Mouse (Mus musculus) right cerebral cortex, postnatal 14 days (tissue): ENCODE data around the gene Mcee.

Experiments
- DNase-seq: peaks from one replicate; pipeline ENCODE4 v3.0.0; 2022

The Mcee gene

DNA sequence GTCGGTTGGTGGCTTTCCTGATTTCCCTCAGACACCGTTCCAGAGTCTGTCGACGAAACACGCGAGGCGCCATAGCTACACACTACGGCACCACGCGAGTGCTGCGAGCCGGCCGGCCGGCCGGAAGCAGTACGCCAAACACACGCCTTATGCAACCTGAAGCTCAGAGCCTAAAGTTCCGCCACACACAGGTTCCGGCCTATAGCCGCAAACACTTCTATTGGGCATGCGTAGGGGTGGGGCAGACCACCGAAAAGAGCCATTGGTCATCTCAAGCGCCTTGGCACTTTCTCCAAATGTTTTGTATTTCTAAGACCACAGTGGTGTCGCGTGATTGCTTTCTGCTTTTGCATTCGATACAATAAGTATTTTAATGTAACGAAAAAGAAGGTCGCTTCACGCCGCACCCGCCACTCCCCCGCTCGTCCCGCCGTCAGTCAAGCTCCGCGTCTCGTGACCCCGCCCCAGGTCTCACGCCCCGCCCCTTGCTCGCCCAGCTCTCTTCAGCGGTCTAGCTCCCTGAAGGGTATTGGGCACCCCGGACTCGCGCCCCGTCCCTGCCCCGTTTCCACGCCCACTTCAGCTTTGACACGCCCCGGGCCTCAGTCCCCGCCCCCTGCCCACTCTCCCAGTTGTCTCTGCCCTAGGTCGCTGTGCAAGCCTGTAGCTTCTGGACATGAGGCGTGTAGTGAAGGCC lies at the start of gene Mcee, which contains the start of gene Mphosph10:
Gene Mcee (plus strand): TSS at position 486 of the 697 bp plus-strand sequence.
Gene Mphosph10 (minus strand): TSS at position 147 of the 697 bp plus-strand sequence.
- DNase-seq: peak; percentile 92

DNA sequence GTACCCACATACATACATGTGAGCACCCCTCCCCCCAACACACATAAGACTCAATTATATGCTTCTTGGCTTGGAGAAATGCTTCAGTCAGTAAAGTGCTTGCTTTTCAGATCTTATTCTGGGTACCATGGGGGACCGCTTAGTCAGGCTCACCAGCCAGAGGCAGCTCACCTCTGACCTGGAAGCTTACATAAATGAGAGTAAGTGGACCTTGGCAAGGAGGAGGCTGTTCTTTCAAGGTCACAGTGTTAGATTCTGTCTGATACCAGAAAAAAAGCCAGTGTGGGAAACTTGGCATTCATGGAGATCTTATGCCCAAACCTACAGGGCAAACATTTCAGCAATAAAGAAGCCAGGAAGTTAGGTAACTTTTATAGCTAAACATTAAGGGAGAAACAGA lies 44.6 kb upstream of the Mcee start:
- no peak for DNase-seq

DNA sequence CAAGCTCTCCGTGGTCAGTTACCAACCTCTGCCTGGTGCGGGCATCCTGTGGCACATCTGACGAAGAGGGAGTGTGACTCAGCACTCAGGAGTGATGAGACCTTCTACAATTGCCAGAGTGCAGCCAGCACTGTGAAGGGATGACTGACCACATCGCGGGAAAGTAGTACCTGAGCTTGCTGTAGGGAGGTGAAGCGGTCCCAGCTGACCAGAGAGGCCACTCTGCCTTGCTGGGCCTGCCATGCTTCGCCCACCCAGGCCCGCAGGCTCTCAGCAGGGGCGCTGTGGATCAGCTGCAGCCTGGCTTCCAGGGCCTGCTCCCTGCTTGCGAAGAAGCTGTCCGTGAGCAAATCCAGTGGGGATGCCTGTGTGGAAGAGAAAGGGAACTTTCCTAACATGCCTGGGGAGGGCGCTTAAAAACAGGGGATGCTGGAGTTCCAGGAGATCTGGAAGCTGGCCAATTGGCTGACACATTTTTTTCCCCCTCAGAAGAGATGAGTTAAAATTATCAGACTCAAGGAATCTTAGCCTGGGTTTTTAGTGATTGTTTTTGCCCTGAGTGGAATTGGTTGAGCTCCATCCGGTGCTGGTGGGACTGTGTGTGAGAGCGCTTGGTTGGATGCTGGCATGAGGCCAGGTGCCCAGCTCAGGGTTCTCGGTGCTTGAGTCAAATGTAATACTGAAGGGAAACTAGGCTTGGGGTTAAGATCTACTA lies 43.1 kb upstream of the Mcee start:
- DNase-seq: peak; percentile 58

DNA sequence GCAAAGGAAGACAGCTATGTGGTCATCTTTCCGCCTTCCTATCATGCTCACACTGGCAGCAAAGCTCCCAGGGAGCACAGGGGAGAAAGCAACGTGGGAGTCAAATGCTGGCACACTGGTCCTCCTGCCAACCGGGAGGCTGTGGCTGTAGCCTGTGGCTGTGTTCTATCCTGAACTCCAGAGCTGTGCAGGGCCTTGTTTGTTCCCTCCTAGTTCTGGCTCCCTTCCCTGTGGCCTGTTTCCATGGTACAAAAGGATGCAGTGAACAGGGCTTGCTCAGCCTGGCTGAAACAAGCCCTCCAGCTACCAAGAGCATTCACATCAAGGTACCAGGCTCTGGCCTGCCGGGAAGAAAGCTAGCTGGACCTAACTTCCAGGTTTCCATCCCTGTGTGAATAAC lies 41.3 kb upstream of the Mcee start:
- peak; percentile 52 for DNase-seq

DNA sequence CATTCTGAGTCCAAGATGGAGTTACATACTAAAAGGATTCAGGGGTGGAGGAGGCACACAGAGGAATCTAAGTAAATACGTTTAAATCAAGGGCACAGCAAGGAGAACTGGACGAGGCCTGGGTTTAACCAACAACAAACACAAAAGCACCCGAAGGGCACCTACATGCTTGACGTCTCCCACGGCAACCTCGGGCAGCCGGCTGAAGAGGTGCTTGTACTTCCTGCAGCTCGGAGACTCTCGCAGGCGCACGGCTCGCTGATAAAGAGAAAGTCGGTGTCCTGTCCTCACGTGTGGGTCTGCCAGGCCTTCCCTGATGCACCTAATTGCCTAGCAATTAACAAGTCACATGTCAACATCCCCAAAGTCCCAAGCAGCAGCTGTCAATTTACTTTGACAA lies 38.2 kb upstream of the Mcee start:
- no peak for DNase-seq

DNA sequence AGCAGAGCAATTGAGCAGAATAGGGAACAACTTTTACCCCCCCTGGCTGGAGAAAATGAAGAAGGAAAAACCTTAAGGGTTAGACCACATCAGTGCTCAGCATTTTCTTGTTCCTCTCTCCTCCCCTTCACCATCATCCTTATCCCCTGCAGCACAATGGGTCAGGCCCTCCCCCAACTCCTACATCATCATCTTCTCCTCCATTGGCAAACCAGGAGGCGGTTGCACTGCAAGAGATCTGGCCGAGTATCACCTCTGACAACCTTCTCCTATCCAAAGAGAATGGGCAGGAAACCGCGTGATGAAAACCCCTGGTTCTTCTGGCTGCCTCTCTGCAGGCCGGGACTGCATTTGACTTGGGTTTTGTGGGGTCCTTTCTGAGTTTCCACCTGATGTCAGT lies 35.7 kb upstream of the Mcee start:
- no peak for DNase-seq

DNA sequence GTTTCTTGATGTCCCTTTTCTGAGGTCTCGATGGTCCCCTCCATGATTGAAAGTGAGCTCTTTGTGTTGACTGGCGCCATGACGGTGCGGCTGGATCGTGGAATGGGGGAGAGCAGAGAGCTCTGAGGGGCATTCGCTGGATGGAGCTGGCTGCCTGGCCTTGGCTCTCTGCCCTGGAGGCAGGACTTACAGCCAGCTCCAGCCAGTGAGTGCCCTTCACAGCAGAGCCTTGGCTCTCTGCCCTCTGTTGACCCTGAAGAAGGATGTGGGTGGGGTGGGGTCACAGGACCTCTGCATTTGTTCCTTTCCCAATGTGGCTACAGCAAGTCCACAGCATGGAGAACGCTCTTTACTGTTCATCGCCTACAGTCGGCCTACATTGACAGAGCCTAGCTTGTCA lies 35.0 kb upstream of the Mcee start:
- DNase-seq: peak; percentile 40

DNA sequence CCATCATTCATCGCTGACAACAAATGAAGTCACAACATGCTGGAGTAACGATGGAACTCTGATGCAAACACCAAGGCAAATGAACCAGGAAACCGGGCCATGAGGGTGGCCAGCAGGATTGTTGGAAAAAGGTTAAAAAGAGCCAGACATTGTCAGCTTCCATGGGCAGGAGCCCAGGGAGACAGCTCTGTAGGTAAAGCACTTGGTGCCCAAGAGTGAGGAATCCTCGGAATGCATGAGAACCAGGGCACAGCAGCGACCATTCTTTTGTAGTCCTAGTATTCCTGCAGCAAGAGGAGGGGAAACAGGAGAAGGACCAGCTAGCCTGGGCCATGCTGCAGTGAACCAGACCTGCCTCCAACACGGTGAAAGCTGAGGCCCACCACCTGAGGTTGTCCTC lies 33.7 kb upstream of the Mcee start:
- no peak for DNase-seq

DNA sequence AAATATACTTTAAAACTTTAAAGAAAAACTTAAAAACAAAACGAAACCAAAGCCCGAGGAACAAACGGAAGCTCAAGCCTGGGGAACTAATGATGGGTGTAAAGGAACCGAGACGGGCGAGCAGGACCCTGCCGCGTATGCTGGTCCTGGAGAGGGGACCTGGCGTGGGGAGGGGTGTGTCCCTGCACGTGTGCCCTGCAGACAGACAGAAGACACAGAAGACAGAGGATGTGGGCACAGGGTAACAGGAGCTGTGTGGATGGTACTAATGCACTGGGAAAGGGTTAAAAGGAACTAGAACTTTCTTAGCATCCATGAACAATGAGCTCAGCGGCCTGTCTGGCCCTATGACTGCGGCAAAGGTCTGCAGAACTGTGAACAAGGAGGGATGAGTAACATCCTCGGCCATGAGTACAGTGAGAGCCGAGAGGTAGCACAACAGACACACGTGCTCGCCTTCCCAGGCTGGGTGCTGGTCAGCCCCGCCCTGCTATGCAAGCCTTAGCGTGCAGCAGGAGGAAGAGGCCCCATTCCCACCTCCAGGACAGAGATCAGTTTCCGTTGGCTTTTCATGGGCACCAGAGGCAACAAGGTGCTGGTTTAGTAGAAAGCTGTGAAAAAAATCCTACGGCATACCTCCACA lies 32.3 kb upstream of the Mcee start:
- no peak for DNase-seq

DNA sequence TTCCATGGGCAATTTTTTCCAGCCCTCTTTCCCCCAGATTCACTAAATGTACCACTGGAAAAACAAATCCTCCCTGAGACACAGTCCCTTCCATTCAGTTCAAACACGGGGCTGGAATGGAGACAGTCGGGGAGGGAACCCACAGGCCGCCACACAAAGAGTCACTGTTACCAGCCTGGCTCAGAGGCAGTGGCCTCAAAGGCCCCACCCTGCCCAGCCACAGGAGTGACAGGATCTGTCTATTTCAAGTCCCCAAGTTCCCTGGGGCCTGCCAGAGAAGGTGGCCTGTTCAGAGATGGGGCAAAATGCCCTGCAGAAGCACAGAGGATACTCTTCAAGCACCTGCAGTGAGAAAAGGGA lies 31.8 kb upstream of the Mcee start:
- no peak for DNase-seq

DNA sequence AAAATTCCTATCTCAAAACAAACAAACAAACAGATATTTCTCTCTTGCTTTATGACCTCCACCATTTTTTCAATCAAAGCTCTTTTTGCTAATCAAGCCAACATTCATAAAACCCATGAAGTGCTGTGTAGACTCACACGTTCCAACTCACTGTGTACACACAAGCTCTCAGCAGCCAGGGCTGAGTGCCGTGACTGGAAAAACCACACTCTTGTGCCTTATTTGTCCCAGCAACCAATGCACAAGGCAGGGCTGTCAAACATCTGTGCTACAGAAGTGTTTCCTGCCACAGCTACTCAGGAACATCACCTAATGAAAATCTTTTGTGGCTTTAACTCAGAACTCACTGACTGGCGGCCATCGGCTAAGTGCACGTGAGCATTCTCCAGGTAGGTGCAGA lies 26.5 kb upstream of the Mcee start:
- no peak for DNase-seq

DNA sequence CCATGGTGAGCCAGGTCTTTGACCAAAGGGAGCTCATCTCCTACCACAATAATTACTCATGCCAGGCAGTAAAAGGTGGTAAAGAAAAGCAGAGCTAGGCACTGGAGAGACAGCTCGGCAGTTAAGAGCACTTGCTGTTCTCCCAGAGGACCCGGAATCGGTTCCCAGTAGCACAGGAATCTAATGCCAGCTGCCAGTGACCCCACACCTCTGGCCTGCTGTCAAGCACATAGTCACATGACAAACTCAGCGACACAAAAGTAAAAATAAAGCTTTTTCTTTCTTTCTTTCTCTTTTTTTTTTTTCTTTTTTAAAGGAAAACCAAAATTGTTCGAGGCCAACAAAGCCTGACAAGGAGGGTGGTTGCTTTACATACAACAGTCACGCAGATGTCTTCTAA lies 22.6 kb upstream of the Mcee start:
- no peak for DNase-seq

DNA sequence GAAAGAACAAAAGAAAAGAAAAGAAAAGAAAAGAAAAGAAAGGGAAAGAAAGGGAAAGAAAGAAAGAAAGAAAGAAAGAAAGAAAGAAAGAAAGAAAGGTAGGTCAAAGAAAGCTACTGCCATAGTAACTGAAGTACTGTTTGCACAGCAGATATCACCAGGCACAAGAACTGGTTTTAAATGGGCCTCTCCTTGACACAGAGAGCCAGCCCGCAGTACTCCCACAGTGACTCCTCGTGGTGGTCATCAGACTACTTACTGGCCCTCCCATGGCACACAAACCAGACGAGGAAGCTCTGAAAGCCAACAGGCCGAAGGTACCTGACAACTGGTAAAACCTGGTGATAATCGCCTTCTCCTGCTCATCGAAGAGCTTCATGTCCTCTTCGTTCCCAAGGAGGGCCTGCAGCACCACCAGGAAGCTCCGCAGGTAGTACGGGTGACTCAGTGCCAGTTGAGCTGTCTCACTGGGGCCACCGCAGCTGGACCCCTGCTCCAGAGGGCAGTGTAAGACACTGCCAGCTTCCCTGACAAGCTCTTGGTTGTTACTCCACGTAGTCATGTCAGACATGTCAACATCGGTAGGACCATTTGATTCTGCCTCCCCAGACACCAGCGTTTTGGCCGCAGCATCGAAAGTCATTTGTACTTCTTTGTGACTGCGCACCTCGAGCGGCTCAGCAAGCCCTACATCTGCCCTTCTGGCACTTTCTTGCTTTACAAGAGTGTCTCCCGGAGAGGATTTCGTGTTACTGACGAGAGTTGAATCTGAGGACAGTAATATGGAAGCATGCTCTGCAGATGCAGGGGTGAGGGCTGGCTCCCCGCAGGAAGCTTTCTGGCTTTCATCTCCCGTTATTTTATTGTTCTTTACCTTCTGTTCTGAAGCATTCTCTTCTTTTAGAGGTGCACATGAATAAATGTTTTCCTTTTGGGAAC lies 20.2 kb upstream of the Mcee start:
- DNase-seq: no peak

DNA sequence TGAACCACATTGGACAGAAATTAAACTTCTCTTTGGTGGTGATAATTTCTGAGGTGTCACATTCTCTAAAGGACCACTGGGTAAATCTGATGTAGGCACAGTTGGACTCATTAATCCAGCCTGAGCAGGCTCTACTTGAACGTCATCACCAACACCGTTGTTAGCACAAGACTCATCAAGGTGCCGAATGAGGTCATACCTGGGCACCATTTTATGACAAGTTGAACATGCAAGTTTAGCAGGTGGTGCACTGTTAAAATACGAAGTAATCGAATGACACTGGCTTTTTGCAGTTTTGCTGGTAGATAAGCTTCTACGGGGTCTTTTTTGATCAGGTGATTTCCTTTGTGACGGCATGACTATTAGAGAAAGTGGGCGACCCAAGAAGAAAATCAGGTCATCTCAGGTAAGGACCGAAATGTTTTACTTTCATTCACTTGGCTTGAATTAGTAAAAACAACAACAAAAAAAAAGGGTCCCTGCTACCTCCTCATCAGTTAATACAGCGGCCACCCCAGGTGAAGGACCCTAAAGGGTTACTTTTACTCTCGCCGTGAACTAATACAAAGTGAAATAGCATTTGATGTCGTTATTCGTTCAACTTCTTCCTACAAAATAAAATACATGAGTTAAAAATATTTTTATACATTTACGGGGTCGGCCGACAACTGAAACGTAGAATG lies 19.1 kb upstream of the Mcee start:
- no peak for DNase-seq

DNA sequence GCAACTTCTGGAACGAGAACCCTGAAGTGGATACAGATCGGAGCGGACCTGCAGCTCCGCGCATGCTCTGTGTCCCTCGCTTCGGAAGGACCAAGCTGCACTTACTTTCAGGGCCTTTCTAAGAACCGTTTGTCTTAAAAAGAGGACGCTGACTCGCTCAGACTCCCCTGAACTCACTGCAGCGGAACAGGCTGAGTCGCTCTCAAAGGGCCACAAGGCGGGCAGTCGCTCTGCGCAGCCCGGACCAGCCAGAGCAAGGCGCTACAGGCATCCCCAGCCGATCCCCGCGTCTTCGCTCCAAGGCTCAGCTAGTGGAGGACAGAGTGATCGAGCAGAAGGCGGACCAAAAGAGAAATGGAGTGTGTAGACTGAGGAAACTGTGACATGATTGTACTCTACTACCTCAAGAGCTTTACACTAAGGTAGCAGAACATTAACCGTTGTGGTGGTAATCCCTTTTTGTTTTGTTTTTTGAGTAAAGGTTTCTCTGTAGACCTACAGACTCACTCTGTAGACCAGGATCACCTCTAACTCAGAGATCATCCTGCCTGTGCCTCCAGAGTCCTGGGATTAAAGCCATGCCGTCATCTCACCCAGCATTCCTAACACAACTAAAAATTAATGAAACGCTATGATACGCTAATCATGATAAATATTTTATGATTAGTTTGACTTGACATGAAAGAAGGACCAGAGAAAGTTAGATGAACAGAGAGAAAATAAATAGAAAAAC lies 18.4 kb upstream of the Mcee start, which contains the start of gene Fan1:
Gene Fan1 (minus strand): TSS at position 266 of the 733 bp plus-strand sequence.
- DNase-seq: peak; percentile 85

DNA sequence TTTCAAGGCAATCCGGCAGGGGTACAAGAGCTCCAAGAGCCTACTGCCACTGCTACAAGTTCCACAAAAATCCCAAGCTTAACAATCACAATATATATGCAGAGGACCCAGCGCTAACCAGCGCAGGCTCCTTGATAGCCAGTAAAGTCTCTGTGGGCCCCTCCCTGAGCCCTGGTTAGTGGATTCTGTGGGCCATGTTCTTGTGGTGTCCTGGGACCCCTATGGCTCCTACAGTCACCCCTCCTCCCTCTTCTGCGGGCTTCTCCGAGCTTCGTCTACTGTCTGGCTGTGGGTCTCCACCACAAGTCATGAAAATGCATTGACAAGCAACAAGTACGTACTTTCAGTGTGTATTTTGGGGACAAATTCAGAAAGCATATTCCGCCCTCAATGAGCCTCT lies 928 bp upstream of the Mcee start:
- no peak for DNase-seq

DNA sequence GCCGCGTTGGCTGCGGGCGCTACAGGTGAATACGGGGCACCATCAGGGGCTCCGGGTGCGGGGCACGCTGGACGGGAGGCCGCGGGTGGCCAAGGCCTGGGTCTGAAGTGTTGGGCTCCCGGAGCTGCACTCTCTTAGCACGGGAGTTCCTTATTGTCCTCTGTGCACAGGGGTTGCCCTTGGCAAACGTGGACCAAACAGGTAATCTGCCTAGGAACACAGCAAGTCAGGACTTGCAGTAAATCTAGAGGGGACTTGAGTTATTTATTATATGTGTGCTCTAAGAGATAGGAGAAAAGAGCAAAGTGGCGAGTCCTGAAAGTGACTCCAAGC lies 378 bp downstream of the Mcee start:
- no peak for DNase-seq

DNA sequence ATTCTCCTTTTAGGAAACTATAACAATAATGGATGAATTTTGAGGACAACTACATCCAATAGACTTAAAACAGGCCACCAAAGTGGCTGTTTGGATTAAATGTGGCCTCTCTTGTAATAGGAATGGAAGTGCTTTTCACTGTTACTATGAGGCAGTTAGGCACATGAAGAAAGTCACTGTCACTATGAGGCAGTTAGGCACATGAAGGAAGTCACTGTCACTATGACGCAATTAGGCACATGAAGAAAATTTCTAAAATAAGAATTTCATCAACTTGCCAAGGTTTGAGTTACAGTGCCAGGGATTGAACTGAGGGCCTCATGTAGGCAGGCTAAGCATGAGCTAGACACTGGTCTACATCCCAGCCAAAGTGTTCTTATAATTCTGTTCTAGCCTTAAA lies 8.3 kb downstream of the Mcee start:
- no peak for DNase-seq

DNA sequence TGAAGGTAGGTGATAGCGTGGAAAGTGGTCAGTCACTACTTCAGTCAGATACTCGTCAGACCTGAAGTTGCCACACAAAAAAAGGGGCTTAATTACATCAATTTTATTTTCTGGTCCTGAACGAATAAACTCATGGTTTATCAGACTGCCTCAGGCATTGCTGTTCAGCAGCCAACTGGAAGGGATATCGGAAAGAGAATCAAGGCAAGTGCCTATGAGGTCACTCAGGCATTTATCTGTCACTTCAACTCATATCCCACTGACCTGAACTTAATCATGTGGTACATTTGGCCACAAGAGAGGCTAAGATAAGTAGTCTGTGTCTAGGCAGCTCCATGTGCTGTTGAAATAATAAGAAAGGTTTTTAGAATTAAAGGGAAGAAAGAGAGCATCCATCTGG lies 10.0 kb downstream of the Mcee start:
- DNase-seq: no peak

DNA sequence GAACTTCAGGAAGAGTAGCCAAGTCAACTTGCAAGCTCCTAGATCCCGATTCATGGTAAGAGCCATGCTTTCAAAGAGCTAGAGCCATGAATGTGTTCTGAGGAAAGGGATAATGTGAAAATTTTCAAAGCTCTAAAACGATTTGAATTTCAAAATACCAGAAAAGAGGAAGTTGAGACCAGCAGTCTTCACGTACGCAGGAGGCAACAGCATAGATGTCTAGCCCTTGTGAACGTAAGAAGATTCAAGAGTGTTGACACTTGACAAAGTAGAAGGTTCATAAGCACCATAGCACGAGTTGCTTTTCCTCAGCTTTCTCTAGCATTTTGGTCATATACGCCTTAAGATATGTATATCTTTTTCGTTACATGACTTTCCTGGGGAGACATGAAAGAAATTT lies 11.6 kb downstream of the Mcee start:
- DNase-seq: no peak

DNA sequence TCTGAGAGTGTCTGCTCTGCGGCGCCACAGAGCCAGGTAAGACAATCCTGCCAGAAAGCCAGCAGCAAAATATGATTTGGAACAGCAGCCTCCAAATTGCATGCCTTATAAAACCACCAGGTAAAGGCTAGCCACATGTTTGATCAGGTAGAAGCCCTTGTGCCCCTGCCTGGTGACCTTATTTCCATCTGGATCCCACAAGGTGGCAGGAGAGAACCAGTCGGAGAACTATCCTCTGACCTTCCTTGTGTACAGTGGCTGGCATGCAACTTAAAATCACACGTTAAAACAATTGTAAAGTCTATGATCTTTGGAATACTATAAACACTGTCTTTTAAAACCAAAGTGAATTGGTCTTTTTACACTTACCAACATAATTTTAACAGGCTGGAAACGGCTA lies 32.5 kb downstream of the Mcee start:
- no peak for DNase-seq
